ENCODE assay signal across 24 mouse cellular contexts in the genomic region with DNA sequence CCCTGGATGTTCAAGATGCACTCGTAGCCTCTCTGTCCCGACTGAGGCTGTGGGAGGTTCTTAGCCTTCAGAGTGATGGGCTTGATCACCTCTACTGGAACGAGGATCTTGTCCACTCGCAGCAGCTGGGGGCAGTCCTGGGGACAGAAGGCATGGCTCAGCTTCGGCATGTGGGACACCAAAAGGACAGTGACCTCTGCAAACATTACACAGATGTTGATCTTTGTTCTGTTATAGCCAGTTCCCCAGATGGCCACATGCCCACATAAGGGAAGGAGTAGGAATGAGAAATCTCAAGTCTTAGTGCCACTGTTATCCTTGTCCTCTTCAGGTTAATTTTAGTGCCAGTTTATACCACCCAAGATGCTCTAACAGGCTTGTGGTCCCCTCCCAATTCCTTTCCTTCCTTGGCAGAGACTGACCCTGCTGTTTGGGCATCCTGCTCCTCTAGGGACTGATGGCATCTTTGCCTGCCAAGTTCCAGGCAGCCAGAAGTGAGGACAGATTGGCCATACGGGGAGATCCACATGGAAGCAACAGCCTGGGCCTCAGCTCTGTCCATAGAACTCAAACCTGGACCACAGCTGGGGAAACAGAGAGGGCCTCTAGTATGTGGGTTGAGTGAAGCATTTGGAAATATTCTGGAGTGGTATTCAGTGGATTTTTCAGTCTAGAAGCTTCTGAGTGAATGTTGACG.
A peak's percentile ranks its signal among the peaks of the same experiment; 100 is the strongest.
DNase-seq lines count a peak whose midpoint lies in the region; ATAC-seq lines count a peak whose summit lies in the region.
"Had no signal": no experiment of that assay in that cellular context is flagged by ENCODE, and none has a peak within 500 bp of the region (broad histone marks: within the 10 kb centered on the region; RNA-seq: fewer than 3 reads in every experiment).

No protein-coding gene starts in this region.

- WGBS in midbrain, embryonic 10.5 days: 85% methylated on average over 7 of the region's 7 CpGs
- WGBS in midbrain, embryonic 14.5 days: 85% methylated on average over 7 of the region's 7 CpGs

- H3K4me3 ChIP-seq in midbrain, embryonic 10.5 days: no peak overlapping the region
- H3K4me3 ChIP-seq in midbrain, embryonic 14.5 days (replicated peaks; ENCODE audit: low read depth, low read length): no peak overlapping the region
- H3K4me3 ChIP-seq: heart, embryonic 12.5 days; hindbrain, embryonic 10.5 days; kidney, embryonic 15.5 days; limb, embryonic 13.5 days; liver, embryonic 15.5 days; midbrain, embryonic 15.5 days; myocyte; neural tube, embryonic 13.5 days had no signal

- no peak overlapping the region for H3K9ac ChIP-seq in midbrain, embryonic 14.5 days (replicated peaks; ENCODE audit: low read length)
- H3K9ac ChIP-seq: heart, embryonic 12.5 days; kidney, embryonic 15.5 days; limb, embryonic 13.5 days; liver, embryonic 15.5 days; midbrain, embryonic 15.5 days; neural tube, embryonic 13.5 days had no signal

- peaks cover 6% of the 10 kb centered on the region for H3K4me1 ChIP-seq in midbrain, embryonic 10.5 days
- no peaks in the 10 kb centered on the region for H3K4me1 ChIP-seq in midbrain, embryonic 14.5 days (ENCODE audit: control insufficient read depth, insufficient read depth, low read length)
- H3K4me1 ChIP-seq: kidney, embryonic 15.5 days; limb, embryonic 13.5 days; liver, embryonic 15.5 days; midbrain, embryonic 15.5 days had no signal

- no peaks in the 10 kb centered on the region for H3K36me3 ChIP-seq in midbrain, embryonic 10.5 days
- H3K36me3 ChIP-seq in midbrain, embryonic 14.5 days (ENCODE audit: control insufficient read depth, insufficient read depth, low read length): no peaks in the 10 kb centered on the region
- H3K36me3 ChIP-seq: hindbrain, embryonic 10.5 days; kidney, embryonic 15.5 days; limb, embryonic 13.5 days; liver, embryonic 15.5 days; midbrain, embryonic 15.5 days had no signal

- no peaks in the 10 kb centered on the region for H3K27me3 ChIP-seq in midbrain, embryonic 10.5 days (ENCODE audit: low read depth, poor library complexity, severe bottlenecking)
- no peaks in the 10 kb centered on the region for H3K27me3 ChIP-seq in midbrain, embryonic 14.5 days (ENCODE audit: control insufficient read depth, insufficient read depth, low read length)
- H3K27me3 ChIP-seq: heart, embryonic 12.5 days; kidney, embryonic 15.5 days; limb, embryonic 13.5 days; liver, embryonic 15.5 days; midbrain, embryonic 15.5 days; neural tube, embryonic 13.5 days had no signal

- H3K9me3 ChIP-seq in midbrain, embryonic 10.5 days (replicated peaks): no peaks in the 10 kb centered on the region
- H3K9me3 ChIP-seq in midbrain, embryonic 14.5 days (ENCODE audit: control insufficient read depth, low read length): no peaks in the 10 kb centered on the region
- H3K9me3 ChIP-seq: heart, embryonic 12.5 days; hindbrain, embryonic 10.5 days; kidney, embryonic 15.5 days; limb, embryonic 13.5 days; liver, embryonic 15.5 days; midbrain, embryonic 15.5 days had no signal

- no peak overlapping the region for H3K4me2 ChIP-seq in midbrain, embryonic 14.5 days (ENCODE audit: low read length)
- H3K4me2 ChIP-seq: heart, embryonic 12.5 days; kidney, embryonic 15.5 days; limb, embryonic 13.5 days; liver, embryonic 15.5 days; midbrain, embryonic 15.5 days; neural tube, embryonic 13.5 days had no signal

- peak; percentile 25 for DNase-seq in cerebellum, adult 9-11 months
- no peak for DNase-seq in cerebellum, adult 11 months
- peak; percentile 44 for DNase-seq in layer of hippocampus, adult 9-11 months
- no peak for DNase-seq in layer of hippocampus, adult 9-10 months (ENCODE audit: low spot score)
- no peak for DNase-seq in midbrain, embryonic 10.5 days (ENCODE audit: low spot score)
- DNase-seq in midbrain, embryonic 14.5 days: no peak
- peak; percentile 36 to 46 for DNase-seq in cerebellum, postnatal 14 days
- DNase-seq: adrenal gland, postnatal 25 days; gastrocnemius, postnatal 14 days; heart, adult 11 months; heart, postnatal 10 days; kidney, adult 11 months; kidney, postnatal 36 days; lung, postnatal 10 days had no signal

- ATAC-seq in midbrain, embryonic 14.5 days (ENCODE audit: low FRiP score, low TSS enrichment): no peak
- ATAC-seq in inflammation-experienced regulatory T-cells, adult 6 months: no peak
- ATAC-seq: forebrain, embryonic 16.5 days; midbrain, embryonic 15.5 days had no signal

- 0 out of 2 replicates have a peak overlapping the region, but pooled peaks have one; percentile 1 for H3K27ac ChIP-seq in midbrain, embryonic 10.5 days (replicated peaks)
- H3K27ac ChIP-seq in midbrain, embryonic 14.5 days (replicated peaks; ENCODE audit: low read depth, low read length): no peak overlapping the region
- H3K27ac ChIP-seq: hindbrain, embryonic 10.5 days; kidney, embryonic 15.5 days; limb, embryonic 13.5 days; liver, embryonic 15.5 days; midbrain, embryonic 15.5 days; neural tube, embryonic 13.5 days had no signal

Comparison
In these comparisons a context has a peak if more than half of its experiments do, and no peak if none do; other contexts are left out.
1. DNase-seq: peak in cerebellum, adult 9-11 months (single experiment), layer of hippocampus, adult 9-11 months (single experiment) and cerebellum, postnatal 14 days (2 of 2); none in cerebellum, adult 11 months (single experiment), layer of hippocampus, adult 9-10 months (single experiment), midbrain, embryonic 10.5 days (single experiment) and midbrain, embryonic 14.5 days (single experiment).